Mouse (Mus musculus): Measurements from ENCODE around the gene Tcp10a.
"Not testable (repeated sequence)": the region's sequence is repeated elsewhere in the genome, so short reads cannot be mapped to it uniquely, and the experiment has no call there.

Gene Tcp10a

GRCm38 (mm10) chr17:7366676-7367374, 42.4 kb downstream of the Tcp10a start:
- DNase-seq (ENCODE audit: extremely low read depth, low read depth): not testable (repeated sequence)

- not testable (repeated sequence) for DNase-seq (ENCODE audit: extremely low read depth, low read depth)
Observed at GRCm38 (mm10) chr17:7369401-7369800, 45.0 kb downstream of the Tcp10a start.

GRCm38 (mm10) chr17:7371879-7372278, 47.4 kb downstream of the Tcp10a start, which contains the start of gene Gm49630:
Gene Gm49630 (minus strand): TSS chr17:7371979.
- not testable (repeated sequence) for DNase-seq (ENCODE audit: extremely low read depth, low read depth)

- DNase-seq (ENCODE audit: extremely low read depth, low read depth): not testable (repeated sequence)
Observed at GRCm38 (mm10) chr17:7376951-7377700, 52.7 kb downstream of the Tcp10a start.

- DNase-seq (ENCODE audit: extremely low read depth, low read depth): not testable (repeated sequence)
Observed at GRCm38 (mm10) chr17:7377907-7378306, 53.5 kb downstream of the Tcp10a start.

GRCm38 (mm10) chr17:7382711-7383110, 58.3 kb downstream of the Tcp10a start:
- not testable (repeated sequence) for DNase-seq (ENCODE audit: extremely low read depth, low read depth)

- DNase-seq (ENCODE audit: extremely low read depth, low read depth): not testable (repeated sequence)
Observed at GRCm38 (mm10) chr17:7383167-7384143, 59.0 kb downstream of the Tcp10a start.

- not testable (repeated sequence) for DNase-seq (ENCODE audit: extremely low read depth, low read depth)
Observed at GRCm38 (mm10) chr17:7385364-7385763, 60.9 kb downstream of the Tcp10a start, which contains the start of gene Unc93a2. Gene Unc93a2 (minus strand): TSS chr17:7385464.

GRCm38 (mm10) chr17:7386016-7386415, 61.6 kb downstream of the Tcp10a start:
- DNase-seq (ENCODE audit: extremely low read depth, low read depth): not testable (repeated sequence)

GRCm38 (mm10) chr17:7388341-7388957, 64.0 kb downstream of the Tcp10a start:
- not testable (repeated sequence) for DNase-seq (ENCODE audit: extremely low read depth, low read depth)

- DNase-seq (ENCODE audit: extremely low read depth, low read depth): not testable (repeated sequence)
Observed at GRCm38 (mm10) chr17:7388958-7389356, 64.5 kb downstream of the Tcp10a start.

GRCm38 (mm10) chr17:7389898-7390297, 65.5 kb downstream of the Tcp10a start:
- not testable (repeated sequence) for DNase-seq (ENCODE audit: extremely low read depth, low read depth)

GRCm38 (mm10) chr17:7395116-7395515, 70.7 kb downstream of the Tcp10a start:
- DNase-seq (ENCODE audit: extremely low read depth, low read depth): not testable (repeated sequence)
